Mouse (Mus musculus) testis, adult 2 months (tissue): Measurements from ENCODE around the gene Cd46. TPM values are rescaled to one million over a fixed set of nuclear protein-coding genes. Genes with fewer than 3 reads are reported as not detected.

Source experiments
- H3K27ac ChIP-seq: fragments of 200-500 bp; 2 replicates; pipeline ENCODE4 v1.5.1; 2012; ENCODE audit warnings: low read depth, low read length; ENCODE audit not compliant: control insufficient read depth, insufficient read depth
- H3K27me3 ChIP-seq: fragments of 200-500 bp; 2 replicates; pipeline ENCODE4 v1.6.1; 2012; ENCODE audit warnings: mild to moderate bottlenecking, low read length, moderate library complexity; ENCODE audit not compliant: control insufficient read depth, insufficient read depth
- H3K36me3 ChIP-seq: fragments of 200-500 bp; 2 replicates; pipeline ENCODE4 v1.6.1; 2012; ENCODE audit warnings: mild to moderate bottlenecking, low read length; ENCODE audit not compliant: control insufficient read depth, insufficient read depth
- H3K4me1 ChIP-seq: fragments of 200-500 bp; 2 replicates; pipeline ENCODE4 v1.6.1; 2012; ENCODE audit warnings: low read length; ENCODE audit not compliant: control insufficient read depth, insufficient read depth
- H3K4me3 ChIP-seq: fragments of 200-500 bp; 2 replicates; pipeline ENCODE4 v1.5.1; 2012; ENCODE audit warnings: low read depth, mild to moderate bottlenecking, low read length, moderate library complexity, mixed read lengths; ENCODE audit not compliant: control insufficient read depth
- CTCF ChIP-seq: fragments of 200-500 bp; IDR thresholded peaks from 2 replicates; pipeline ENCODE4 v1.5.1; 2012; ENCODE audit warnings: low read depth, mild to moderate bottlenecking, inconsistent platforms, low read length, moderate library complexity; ENCODE audit not compliant: control insufficient read depth, insufficient read depth, insufficient replicate concordance
- POLR2A ChIP-seq: fragments of 200-500 bp; IDR thresholded peaks from 2 replicates; pipeline ENCODE4 v1.6.1; 2012; ENCODE audit warnings: low read depth, mild to moderate bottlenecking, inconsistent platforms, low read length, moderate library complexity; ENCODE audit not compliant: control insufficient read depth
- polyA plus RNA-seq: library from polyadenylated mRNA; depleted of rRNA; stranded (reverse); fragments of >200 nt; gene quantifications from 2 replicates; pipeline ENCODE4 v1.2.3, GENCODE M21; 2012

Cd46 gene
- polyA plus RNA-seq, 1 experiment: 11.3 TPM

- Histone ChIP-seq H3K36me3 (no peaks in the 10 kb centered on the region), H3K27ac (no peak overlapping the region), H3K27me3 (no peaks in the 10 kb centered on the region), H3K4me3 (no peak overlapping the region), H3K4me1 (no peaks in the 10 kb centered on the region)
- TF ChIP-seq POLR2A (no peak), CTCF (no peak)
Observed at GRCm38 (mm10) chr1:195037483-195037882, 54.6 kb downstream of the Cd46 start.

GRCm38 (mm10) chr1:195033941-195034340 is 58.1 kb downstream of the Cd46 start:
- H3K4me3 ChIP-seq: no peak overlapping the region
- no peak overlapping the region for H3K27ac ChIP-seq
- TF ChIP-seq POLR2A: no peak
- TF ChIP-seq CTCF: no peak
- no peaks in the 10 kb centered on the region for H3K36me3 ChIP-seq
- H3K4me1 ChIP-seq: no peaks in the 10 kb centered on the region
- H3K27me3 ChIP-seq: no peaks in the 10 kb centered on the region

DNA sequence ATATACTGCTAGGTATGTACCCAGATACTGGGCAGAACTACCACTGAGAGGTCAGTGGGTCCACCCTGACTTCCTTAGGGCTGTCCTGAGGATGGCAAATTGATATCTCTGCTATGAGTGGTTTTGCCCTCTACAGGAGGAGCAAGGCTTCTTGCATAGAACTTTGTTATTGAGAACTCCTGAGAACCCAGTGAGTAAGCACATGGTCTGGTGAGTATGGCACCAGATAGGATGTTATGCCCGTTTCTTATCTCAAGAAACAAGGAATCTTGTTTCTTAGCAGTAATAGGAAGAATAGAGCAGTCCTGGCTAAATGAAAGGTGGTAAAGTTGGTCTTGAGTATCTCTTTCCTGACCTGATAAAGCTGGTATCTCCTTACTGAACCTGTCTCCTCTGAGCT is 59.3 kb downstream of the Cd46 start:
- no peaks in the 10 kb centered on the region for H3K36me3 ChIP-seq
- H3K4me1 ChIP-seq: no peaks in the 10 kb centered on the region
- no peak overlapping the region for H3K4me3 ChIP-seq
- no peak overlapping the region for H3K27ac ChIP-seq
- TF ChIP-seq POLR2A (no peak), CTCF (no peak)
- no peaks in the 10 kb centered on the region for H3K27me3 ChIP-seq

GRCm38 (mm10) chr1:195031786-195032185 is 60.3 kb downstream of the Cd46 start:
- no peak overlapping the region for H3K4me3 ChIP-seq
- H3K36me3 ChIP-seq: no peaks in the 10 kb centered on the region
- no peak overlapping the region for H3K27ac ChIP-seq
- no peaks in the 10 kb centered on the region for H3K27me3 ChIP-seq
- H3K4me1 ChIP-seq: no peaks in the 10 kb centered on the region
- no peak for TF ChIP-seq POLR2A
- TF ChIP-seq CTCF: no peak

GRCm38 (mm10) chr1:195027507-195027906 is 64.5 kb downstream of the Cd46 start:
- Histone ChIP-seq H3K27ac (no peak overlapping the region), H3K4me3 (no peak overlapping the region), H3K4me1 (no peaks in the 10 kb centered on the region), H3K36me3 (no peaks in the 10 kb centered on the region), H3K27me3 (no peaks in the 10 kb centered on the region)
- TF ChIP-seq POLR2A (no peak), CTCF (no peak)

DNA sequence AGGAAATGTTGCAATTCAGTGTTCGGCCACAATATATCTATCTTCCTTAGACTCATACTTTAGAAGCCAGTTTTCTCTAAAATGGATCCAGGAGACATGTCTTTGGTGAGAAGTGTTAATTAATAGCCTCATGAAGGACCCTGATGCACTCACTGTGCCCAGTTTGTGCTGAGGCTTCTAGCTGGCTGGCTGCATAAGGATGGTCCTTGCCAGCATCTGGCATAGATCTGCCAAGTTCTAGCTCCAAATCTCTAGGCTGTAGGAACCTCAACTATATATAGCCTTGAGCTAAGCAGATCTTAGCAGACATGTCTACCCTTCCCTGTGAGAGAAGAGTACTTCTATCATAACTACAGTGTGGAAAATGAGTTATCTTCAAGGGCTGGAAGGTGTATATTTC is 68.2 kb downstream of the Cd46 start:
- TF ChIP-seq POLR2A (no peak), CTCF (no peak)
- Histone ChIP-seq H3K4me3 (no peak overlapping the region), H3K27me3 (no peaks in the 10 kb centered on the region), H3K36me3 (no peaks in the 10 kb centered on the region), H3K27ac (no peak overlapping the region), H3K4me1 (no peaks in the 10 kb centered on the region)

DNA sequence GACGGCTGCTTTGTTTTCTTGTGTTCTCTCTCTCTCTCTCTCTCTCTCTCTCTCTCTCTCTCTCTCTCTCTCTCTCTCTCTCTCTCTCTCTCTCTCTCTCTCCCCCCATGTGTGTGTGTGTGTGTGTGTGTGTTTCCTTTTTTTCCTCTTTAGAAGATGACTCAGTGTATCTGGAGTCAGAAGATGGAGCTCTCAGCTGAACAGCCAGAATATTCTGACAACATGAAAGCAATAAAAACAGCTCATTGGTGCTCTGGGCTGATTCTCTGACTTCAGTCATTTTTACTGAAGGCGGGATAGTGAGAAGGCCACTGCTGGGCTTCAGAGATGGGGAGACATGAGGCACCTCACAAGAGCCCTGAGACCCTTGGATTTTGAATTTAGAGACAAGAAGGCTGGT is 70.2 kb downstream of the Cd46 start:
- TF ChIP-seq POLR2A (no peak), CTCF (no peak)
- Histone ChIP-seq H3K27me3 (no peaks in the 10 kb centered on the region), H3K4me1 (no peaks in the 10 kb centered on the region), H3K27ac (no peak overlapping the region), H3K4me3 (no peak overlapping the region), H3K36me3 (no peaks in the 10 kb centered on the region)

GRCm38 (mm10) chr1:195019062-195019600 is 72.9 kb downstream of the Cd46 start:
- no peak overlapping the region for H3K27ac ChIP-seq
- no peaks in the 10 kb centered on the region for H3K27me3 ChIP-seq
- H3K36me3 ChIP-seq: no peaks in the 10 kb centered on the region
- no peaks in the 10 kb centered on the region for H3K4me1 ChIP-seq
- TF ChIP-seq CTCF (no peak), POLR2A (no peak)
- no peak overlapping the region for H3K4me3 ChIP-seq
